Mouse (Mus musculus) layer of hippocampus, adult 9-10 months (tissue): ENCODE measurements around the gene Lrpap1.

Experiments
- DNase-seq: peaks from one replicate; pipeline ENCODE4 v3.0.0; 2022; ENCODE audit warnings: low spot score

Lrpap1 gene

GRCm38 (mm10) chr5:35120024-35120423, 14.5 kb upstream of the Lrpap1 start:
- DNase-seq, result no peak

GRCm38 (mm10) chr5:35118418-35118817, 12.9 kb upstream of the Lrpap1 start:
- DNase-seq, result no peak

- no peak for DNase-seq
Measured at GRCm38 (mm10) chr5:35117633-35118032, 12.1 kb upstream of the Lrpap1 start.

GRCm38 (mm10) chr5:35116002-35116401, 10.4 kb upstream of the Lrpap1 start:
- DNase-seq, result no peak

GRCm38 (mm10) chr5:35112444-35112843, 6.9 kb upstream of the Lrpap1 start:
- no peak for DNase-seq

DNA sequence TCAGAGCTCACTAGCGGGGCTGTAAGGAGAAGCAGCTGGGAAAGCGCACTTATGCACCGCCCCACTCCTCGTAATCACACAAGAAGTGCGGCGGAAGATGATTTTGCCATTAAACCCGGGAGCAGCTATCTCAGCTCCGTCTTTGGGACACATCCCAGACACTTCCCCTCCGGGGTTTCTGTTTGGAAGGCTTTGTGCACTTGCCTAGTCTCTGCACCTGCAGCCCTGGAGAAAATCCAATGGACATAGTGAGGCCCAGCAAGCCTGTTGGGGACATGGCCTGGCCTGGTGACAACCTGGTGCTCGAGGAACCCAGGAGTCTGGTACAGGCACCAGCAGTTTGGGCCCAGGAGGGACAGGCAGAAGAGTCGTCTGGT, 344 bp upstream of the Lrpap1 start:
- DNase-seq, result no peak

GRCm38 (mm10) chr5:35104183-35104959, 1.2 kb downstream of the Lrpap1 start:
- DNase-seq, result no peak

GRCm38 (mm10) chr5:35103528-35103927, 2.0 kb downstream of the Lrpap1 start:
- DNase-seq, result no peak

DNA sequence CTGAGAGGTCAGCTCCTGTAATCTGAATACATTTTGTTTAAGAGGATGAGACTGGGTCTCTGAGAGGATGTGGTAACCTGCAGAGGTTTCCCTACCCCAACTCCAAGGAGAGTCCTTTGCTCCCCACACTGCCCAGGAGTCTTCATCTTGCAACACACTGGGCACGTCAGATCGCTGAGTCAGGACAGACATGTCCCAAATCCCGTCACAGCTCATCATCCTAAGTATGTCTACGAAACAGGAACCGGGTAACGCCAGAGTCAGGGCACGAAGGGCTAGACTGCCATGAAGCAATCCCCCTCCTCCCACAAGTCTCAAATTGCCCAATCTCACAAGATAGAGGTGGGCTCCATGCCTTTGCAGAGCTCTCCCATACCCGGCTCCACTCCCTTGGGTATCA, 2.5 kb downstream of the Lrpap1 start:
- no peak for DNase-seq

- DNase-seq, result no peak
Measured at GRCm38 (mm10) chr5:35091636-35092035, 13.9 kb downstream of the Lrpap1 start.

DNA sequence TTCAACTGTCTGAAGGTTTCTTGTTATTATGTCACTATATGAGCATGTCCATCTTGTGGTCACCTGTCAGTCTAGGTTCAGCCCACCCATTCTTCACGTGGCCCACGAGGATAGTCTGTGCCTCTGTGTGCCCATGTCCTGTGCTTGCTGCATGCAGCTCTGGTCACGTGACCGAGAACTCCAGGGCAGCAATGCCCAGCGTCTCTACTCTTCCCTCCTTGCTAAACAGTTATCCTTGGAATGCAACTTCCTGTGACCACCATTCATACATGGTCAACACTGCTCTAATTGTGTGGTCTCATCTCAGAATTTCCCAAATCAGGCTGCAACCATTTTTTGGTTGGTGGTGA, 16.0 kb downstream of the Lrpap1 start:
- DNase-seq, result no peak

- DNase-seq, result peak; percentile 52
Measured at GRCm38 (mm10) chr5:35088785-35089613, 16.6 kb downstream of the Lrpap1 start.

GRCm38 (mm10) chr5:35084913-35085312, 20.7 kb downstream of the Lrpap1 start:
- no peak for DNase-seq

DNA sequence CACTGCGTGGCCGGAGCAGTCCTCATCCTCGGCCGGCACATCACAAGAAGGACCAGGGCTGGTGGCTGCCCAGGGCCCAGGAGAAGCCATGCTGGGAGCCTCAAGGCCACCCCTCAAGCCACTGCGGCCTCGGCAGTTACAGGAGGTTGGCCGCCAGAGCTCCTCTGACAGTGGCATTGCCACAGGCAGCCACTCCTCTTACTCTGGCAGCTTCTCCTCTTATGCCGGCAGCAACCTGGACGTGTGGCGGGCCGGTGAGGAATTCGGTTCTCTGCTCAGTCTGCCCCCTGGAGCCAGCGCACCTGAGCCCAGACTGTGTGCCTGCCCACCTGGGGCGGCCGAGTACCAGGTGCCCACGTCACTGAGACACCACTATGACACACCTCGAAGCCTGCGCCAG, 26.5 kb downstream of the Lrpap1 start:
- DNase-seq, result no peak

- DNase-seq, result no peak
Measured at GRCm38 (mm10) chr5:35076369-35076768, 29.2 kb downstream of the Lrpap1 start.

DNA sequence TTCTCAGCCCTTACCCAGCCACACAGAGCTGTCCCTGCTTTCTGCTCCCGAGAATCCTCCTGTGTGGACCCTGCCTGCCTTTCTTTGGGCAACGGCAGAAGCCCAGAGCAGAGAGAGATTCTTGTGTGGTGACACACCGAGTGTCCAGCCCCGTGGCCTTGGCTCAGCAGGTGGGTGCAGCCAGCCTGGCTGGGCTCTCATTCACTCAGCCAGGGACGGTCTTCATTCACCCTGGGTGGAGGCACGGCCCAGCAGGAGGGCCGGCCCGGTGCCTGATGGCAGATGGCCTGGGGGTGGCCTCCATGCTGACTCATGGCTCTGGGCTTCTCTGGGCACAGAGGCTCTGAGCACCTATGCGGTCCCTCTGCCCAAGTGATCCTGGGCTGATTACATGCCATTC, 31.6 kb downstream of the Lrpap1 start:
- no peak for DNase-seq

DNA sequence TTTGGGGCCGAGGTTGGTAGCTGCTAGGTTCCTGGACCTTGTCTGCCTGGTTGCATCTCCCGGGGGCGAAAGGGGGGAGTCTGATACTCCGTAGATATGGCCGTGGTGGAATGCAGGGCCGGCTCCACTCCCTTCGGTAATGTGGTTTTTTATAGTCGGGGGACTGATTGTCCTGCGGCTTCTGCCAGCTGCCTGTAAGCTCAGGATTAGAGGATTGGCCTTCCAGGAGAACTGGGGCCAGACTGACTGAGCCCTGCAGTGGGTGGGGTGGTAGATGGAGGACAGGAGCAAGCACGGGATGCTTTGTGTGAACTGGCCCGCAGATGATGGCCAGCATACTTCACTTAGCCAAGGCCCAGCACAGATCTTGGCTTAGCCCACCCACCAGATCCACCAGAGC, 32.3 kb downstream of the Lrpap1 start:
- DNase-seq, result no peak

DNA sequence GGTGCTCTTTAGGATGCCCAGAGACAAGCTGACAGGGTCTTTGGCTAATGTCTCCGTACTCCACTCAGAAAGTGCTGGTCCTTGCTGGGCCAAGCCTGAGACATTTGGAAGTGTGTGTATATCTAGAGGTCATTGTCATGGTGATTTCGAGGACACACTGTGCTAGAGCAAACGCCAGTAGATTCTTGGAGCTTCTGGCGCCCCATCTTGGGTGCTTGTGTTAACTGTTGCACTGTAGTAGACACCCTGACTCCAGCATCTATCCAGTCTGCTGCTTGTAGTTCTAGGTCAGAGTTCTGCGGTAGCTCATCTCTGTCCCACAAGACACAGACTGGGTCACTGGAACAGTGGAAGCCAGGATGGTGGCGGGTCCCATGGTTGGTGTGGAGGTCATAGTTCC, 33.7 kb downstream of the Lrpap1 start:
- no peak for DNase-seq

DNA sequence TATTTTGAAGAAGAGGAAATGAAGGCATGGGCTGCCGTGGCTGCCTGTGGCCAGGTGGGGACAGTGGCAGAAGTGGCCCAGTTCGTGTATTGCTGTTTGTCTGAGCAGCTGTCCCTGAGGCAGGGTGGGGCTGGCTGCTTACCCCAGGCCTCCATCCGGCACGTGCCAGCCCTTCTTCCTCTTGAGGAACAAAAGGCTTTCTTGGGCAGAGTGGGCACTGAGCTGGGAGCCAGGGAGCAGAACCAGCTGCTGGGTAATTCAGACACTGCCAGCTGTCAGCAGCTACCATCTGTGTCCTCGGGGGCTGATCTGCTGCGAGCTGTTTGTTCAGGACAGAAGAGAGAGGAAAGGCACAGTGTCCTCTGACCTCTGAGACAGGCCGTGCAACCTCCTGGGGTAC, 34.6 kb downstream of the Lrpap1 start:
- no peak for DNase-seq

DNA sequence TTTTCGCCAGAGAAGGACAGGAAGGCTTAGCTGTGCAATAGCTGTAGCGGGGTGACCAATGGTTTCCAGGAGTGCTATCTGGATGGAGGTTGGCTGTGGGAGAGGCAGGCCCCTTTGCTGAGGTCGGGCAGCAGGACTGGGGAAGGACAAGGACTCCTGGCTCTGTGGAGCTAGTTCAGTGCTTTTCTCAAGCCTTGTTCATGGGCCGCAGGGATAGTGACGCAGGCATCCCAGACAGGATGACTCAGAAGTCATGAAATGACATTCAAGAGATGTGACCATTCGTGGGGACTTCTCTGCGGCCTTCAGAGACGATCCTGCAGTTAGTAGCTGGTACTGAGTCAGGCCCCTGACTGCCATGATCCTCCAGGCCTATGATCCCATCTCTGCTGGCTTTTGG, 35.3 kb downstream of the Lrpap1 start:
- DNase-seq, result no peak

DNA sequence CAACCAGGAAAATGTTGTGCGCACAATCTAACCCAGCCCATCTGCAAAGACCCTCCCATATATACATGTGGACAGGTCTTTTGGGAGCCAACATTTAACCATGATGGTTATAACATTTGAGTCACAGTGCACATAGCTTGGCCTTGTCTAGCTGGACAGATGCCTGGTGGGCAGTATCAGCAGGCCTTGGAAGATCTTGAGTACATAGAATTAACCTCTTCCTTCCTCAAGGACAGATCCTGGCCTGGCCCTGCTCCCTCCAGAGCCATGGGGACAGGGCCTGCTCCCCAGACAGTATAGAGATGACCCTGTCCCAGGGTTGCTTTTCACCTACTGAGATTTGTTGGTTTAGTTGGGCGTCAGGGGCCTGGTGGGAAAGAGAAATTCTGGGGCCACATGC, 35.7 kb downstream of the Lrpap1 start:
- DNase-seq, result no peak

- no peak for DNase-seq
Measured at GRCm38 (mm10) chr5:35060098-35060497, 45.5 kb downstream of the Lrpap1 start.

GRCm38 (mm10) chr5:35058216-35058615, 47.4 kb downstream of the Lrpap1 start:
- no peak for DNase-seq

DNA sequence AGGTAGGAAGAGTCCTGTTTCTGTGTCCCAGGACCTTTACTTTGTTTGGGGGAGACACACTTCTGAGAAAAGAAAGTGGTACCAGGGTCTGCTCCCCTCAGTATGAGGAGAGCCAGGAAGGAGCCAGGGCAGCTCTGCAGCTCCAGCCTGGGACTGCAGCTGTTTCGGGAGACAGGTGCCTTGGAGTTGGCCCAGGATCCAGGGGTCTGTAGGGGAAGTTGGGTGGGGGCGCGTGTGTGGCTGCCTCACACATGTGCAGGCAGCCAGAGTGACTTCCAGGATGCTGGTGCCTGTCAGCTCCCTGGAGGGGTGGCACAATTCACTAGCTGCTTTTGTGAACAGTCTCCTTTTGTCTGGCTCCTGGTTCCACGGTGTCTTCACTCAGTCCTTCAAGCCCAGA, 48.0 kb downstream of the Lrpap1 start:
- no peak for DNase-seq
